Mouse (Mus musculus) neural tube, embryonic 13.5 days (tissue): ENCODE data around the gene Klrk1. TPM values are rescaled to one million over a fixed set of nuclear protein-coding genes. Genes with fewer than 3 reads are reported as not detected.
"Not testable (repeated sequence)": the region's sequence is repeated elsewhere in the genome, so short reads cannot be mapped to it uniquely, and the experiment has no call there.

ENCODE experiments used
- ATAC-seq: fragments of 200-750 bp; cut with Nextera tagmentation; 2 replicates; pipeline ENCODE4 v1.8.0; 2017; ENCODE audit warnings: low read depth, mild to moderate bottlenecking, moderate TSS enrichment, moderate library complexity
- H3K27ac ChIP-seq: fragments of 300-500 bp; sonication (generic); replicated peaks from 2 replicates; pipeline ENCODE4 v1.5.1; 2015; ENCODE audit warnings: moderate library complexity, mild to moderate bottlenecking, inconsistent platforms
- H3K27me3 ChIP-seq: fragments of 300-500 bp; sonication (generic); 2 replicates; pipeline ENCODE4 v1.6.1; 2015; ENCODE audit warnings: mild to moderate bottlenecking, inconsistent platforms
- H3K36me3 ChIP-seq: fragments of 300-500 bp; sonication (generic); 2 replicates; pipeline ENCODE4 v1.6.1; 2015; ENCODE audit warnings: mild to moderate bottlenecking, inconsistent platforms
- H3K4me1 ChIP-seq: fragments of 300-500 bp; sonication (generic); replicated peaks from 2 replicates; pipeline ENCODE4 v1.6.1; 2015; ENCODE audit warnings: inconsistent platforms
- H3K4me2 ChIP-seq: fragments of 300-500 bp; sonication (generic); 2 replicates; pipeline ENCODE4 v1.6.1; 2015; ENCODE audit warnings: inconsistent platforms, mild to moderate bottlenecking, moderate library complexity
- H3K4me3 ChIP-seq: fragments of 300-500 bp; sonication (generic); 2 replicates; pipeline ENCODE4 v1.5.1; 2015; ENCODE audit warnings: mild to moderate bottlenecking, inconsistent platforms
- H3K9ac ChIP-seq: fragments of 300-500 bp; sonication (generic); 2 replicates; pipeline ENCODE4 v1.6.1; 2015; ENCODE audit warnings: moderate library complexity, mild to moderate bottlenecking, inconsistent platforms
- H3K9me3 ChIP-seq: fragments of 300-500 bp; sonication (generic); 2 replicates; pipeline ENCODE4 v1.6.1; 2016; ENCODE audit warnings: inconsistent platforms
- WGBS: fragments of 180-500 bp; shearing (Covaris S2); methylation state at CpG from one replicate; pipeline ENCODE4 v1.1.7; 2015; 5-methylcytosine and 5-hydroxymethylcytosine counted together
- polyA plus RNA-seq: library from polyadenylated mRNA; unstranded; fragments of >200 nt; fragmentation: Nextera tagmentation; extraction: Ambion mirVana; gene quantifications from 2 replicates; pipeline ENCODE4 v1.2.1, GENCODE M21; 2015

Klrk1 gene
- polyA plus RNA-seq, result 0.18 and 0.25 TPM in 2 replicates

- Histone ChIP-seq H3K4me1 (no peaks in the 10 kb centered on the region), H3K9me3 (no peaks in the 10 kb centered on the region), H3K4me3 (no peak within 1 kb of the TSS), H3K27me3 (no peaks in the 10 kb centered on the region), H3K9ac (no peak within 1 kb of the TSS), H3K4me2 (no peak within 1 kb of the TSS), H3K27ac (no peak within 1 kb of the TSS), H3K36me3 (no peaks in the 10 kb centered on the region)
- no peak for ATAC-seq
- 88% methylated on average over 4 of the region's 4 CpGs for WGBS
Measured at GRCm38 (mm10) chr6:129623735-129624134, at the start of gene Klrk1. Klrk1 (minus strand) TSS chr6:129623864.

DNA sequence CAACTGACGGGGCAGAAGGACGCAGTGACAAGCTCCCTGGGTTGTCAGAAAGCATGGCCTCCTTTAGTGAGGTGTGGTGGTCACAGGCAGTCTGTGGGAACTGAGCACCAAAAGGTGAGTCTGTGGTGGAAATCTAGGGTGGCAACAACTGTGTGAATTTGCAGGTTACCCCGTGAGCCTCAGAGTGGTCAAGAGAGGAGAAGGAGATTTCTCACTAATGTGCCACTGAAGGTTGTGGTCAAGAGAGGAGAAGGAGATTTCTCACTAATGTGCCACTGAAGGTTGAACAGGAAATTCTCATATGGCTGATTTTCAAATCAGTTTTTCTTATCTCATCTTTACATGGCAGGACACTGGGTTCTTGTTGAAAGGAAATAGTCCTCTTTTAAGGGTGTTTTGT is 37.6 kb upstream of the Klrk1 start:
- not testable (repeated sequence) for H3K9ac ChIP-seq, H3K27ac ChIP-seq, H3K4me2 ChIP-seq, H3K27me3 ChIP-seq, H3K36me3 ChIP-seq, H3K9me3 ChIP-seq, H3K4me3 ChIP-seq, ATAC-seq, H3K4me1 ChIP-seq
- no CpG with 5 or more reads among the region's 3 CpGs for WGBS

- not testable (repeated sequence) for ATAC-seq, H3K9me3 ChIP-seq, H3K4me2 ChIP-seq, H3K27ac ChIP-seq, H3K36me3 ChIP-seq, H3K9ac ChIP-seq, H3K4me3 ChIP-seq, H3K27me3 ChIP-seq, H3K4me1 ChIP-seq
- 78% methylated on average over 4 of the region's 4 CpGs for WGBS
Measured at GRCm38 (mm10) chr6:129660589-129660988, 36.9 kb upstream of the Klrk1 start, which contains the start of gene Klrc2. Klrc2 (minus strand) TSS chr6:129660689.

GRCm38 (mm10) chr6:129644054-129644453 is 20.4 kb upstream of the Klrk1 start:
- not testable (repeated sequence) for H3K27ac ChIP-seq, H3K36me3 ChIP-seq, H3K27me3 ChIP-seq, ATAC-seq, H3K9me3 ChIP-seq, H3K9ac ChIP-seq, H3K4me3 ChIP-seq, H3K4me2 ChIP-seq, H3K4me1 ChIP-seq
- 100% methylated on average over 1 of the region's 3 CpGs for WGBS

GRCm38 (mm10) chr6:129643237-129643636 is 19.6 kb upstream of the Klrk1 start, which contains the start of gene Klrc3:
Klrc3 (minus strand) TSS chr6:129643337.
- not testable (repeated sequence) for H3K27me3 ChIP-seq, H3K4me2 ChIP-seq, H3K4me3 ChIP-seq, ATAC-seq, H3K4me1 ChIP-seq, H3K9me3 ChIP-seq, H3K36me3 ChIP-seq, H3K9ac ChIP-seq, H3K27ac ChIP-seq
- WGBS, result 84% methylated on average over 3 of the region's 3 CpGs

DNA sequence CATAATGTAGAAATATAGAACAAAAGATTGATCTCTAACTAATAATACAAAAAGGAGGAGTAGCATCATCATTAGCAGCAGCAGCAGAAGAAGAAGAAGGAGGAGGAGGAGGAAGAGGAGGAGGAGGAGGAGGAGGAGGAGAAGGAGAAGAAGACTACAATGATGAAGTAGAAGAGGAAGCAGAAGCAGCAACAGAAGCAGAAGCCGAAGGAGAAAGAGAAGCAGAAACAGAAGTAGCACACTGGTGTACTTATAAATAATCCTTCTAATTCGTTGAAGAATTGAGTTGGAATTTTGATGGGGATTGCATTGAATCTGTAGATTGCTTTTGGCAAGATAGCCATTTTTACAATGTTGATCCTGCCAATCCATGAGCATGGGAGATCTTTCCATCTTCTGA is 7.4 kb upstream of the Klrk1 start:
- not testable (repeated sequence) for H3K27me3 ChIP-seq, H3K4me3 ChIP-seq, ATAC-seq, H3K4me2 ChIP-seq, H3K4me1 ChIP-seq, H3K9me3 ChIP-seq, H3K9ac ChIP-seq, H3K27ac ChIP-seq, H3K36me3 ChIP-seq
- WGBS, result 80% methylated on average over 2 of the region's 2 CpGs

- ATAC-seq, result no peak
- Histone ChIP-seq H3K9ac (no peak overlapping the region), H3K4me2 (no peak overlapping the region), H3K27me3 (no peaks in the 10 kb centered on the region), H3K9me3 (no peaks in the 10 kb centered on the region), H3K4me3 (no peak overlapping the region), H3K4me1 (no peaks in the 10 kb centered on the region), H3K27ac (no peak overlapping the region), H3K36me3 (no peaks in the 10 kb centered on the region)
Measured at GRCm38 (mm10) chr6:129608372-129608771, 15.3 kb downstream of the Klrk1 start.

- no peak within 1 kb of the TSS for H3K27ac ChIP-seq
- ATAC-seq, result no peak
Measured at GRCm38 (mm10) chr6:129591508-129591907, 32.2 kb downstream of the Klrk1 start, which contains the start of gene Klrd1. Klrd1 (plus strand) TSS chr6:129591782.

GRCm38 (mm10) chr6:129583014-129583413 is 40.6 kb downstream of the Klrk1 start:
- no peaks in the 10 kb centered on the region for H3K36me3 ChIP-seq
- H3K4me2 ChIP-seq, result no peak overlapping the region
- no peak overlapping the region for H3K4me3 ChIP-seq
- no peak overlapping the region for H3K9ac ChIP-seq
- no peaks in the 10 kb centered on the region for H3K27me3 ChIP-seq
- no peak for ATAC-seq
- no peaks in the 10 kb centered on the region for H3K9me3 ChIP-seq
- H3K4me1 ChIP-seq, result no peaks in the 10 kb centered on the region
- 83% methylated on average over 3 of the region's 3 CpGs for WGBS
- no peak overlapping the region for H3K27ac ChIP-seq

More at GRCm38 (mm10) chr6:129591508-129591907, 32.2 kb downstream of the Klrk1 start, which contains the start of gene Klrd1:
- Histone ChIP-seq H3K36me3 (no peaks in the 10 kb centered on the region), H3K4me1 (no peaks in the 10 kb centered on the region), H3K4me2 (no peak within 1 kb of the TSS), H3K27me3 (no peaks in the 10 kb centered on the region), H3K4me3 (no peak within 1 kb of the TSS), H3K9ac (no peak within 1 kb of the TSS), H3K9me3 (no peaks in the 10 kb centered on the region)
- WGBS, result 85% methylated on average over 3 of the region's 3 CpGs

DNA sequence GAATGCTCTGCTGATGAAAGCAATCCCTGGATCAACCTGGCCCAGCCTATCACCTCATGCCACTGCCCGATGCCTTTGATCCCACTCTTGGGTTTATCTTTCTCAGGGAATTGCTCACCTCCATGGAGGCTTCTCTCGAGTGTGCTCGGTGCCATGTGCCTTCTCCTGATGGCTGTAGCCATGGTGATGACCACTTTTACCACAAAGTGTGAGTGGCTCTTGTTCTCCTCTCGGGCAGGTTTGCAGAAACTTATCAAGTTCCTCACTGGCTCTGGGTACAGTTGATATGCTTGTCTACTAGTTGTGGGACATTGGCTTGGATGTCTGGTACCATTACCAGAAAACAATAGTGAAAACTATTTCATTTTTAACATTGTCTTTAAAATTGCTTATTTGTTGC is 41.8 kb downstream of the Klrk1 start:
- no peaks in the 10 kb centered on the region for H3K4me1 ChIP-seq
- ATAC-seq, result no peak
- H3K4me3 ChIP-seq, result no peak overlapping the region
- no peak overlapping the region for H3K4me2 ChIP-seq
- H3K27me3 ChIP-seq, result no peaks in the 10 kb centered on the region
- no peak overlapping the region for H3K27ac ChIP-seq
- H3K9me3 ChIP-seq, result no peaks in the 10 kb centered on the region
- H3K36me3 ChIP-seq, result no peaks in the 10 kb centered on the region
- WGBS, result 84% methylated on average over 4 of the region's 4 CpGs
- no peak overlapping the region for H3K9ac ChIP-seq

GRCm38 (mm10) chr6:129581274-129581673 is 42.4 kb downstream of the Klrk1 start:
- no peak for ATAC-seq
- Histone ChIP-seq H3K27ac (no peak overlapping the region), H3K4me3 (no peak overlapping the region), H3K9me3 (no peaks in the 10 kb centered on the region), H3K27me3 (no peaks in the 10 kb centered on the region), H3K4me2 (no peak overlapping the region), H3K36me3 (no peaks in the 10 kb centered on the region), H3K9ac (no peak overlapping the region), H3K4me1 (no peaks in the 10 kb centered on the region)
- 73% methylated on average over 4 of the region's 4 CpGs for WGBS

GRCm38 (mm10) chr6:129577605-129578004 is 46.1 kb downstream of the Klrk1 start, which contains the start of gene Klre1:
Klre1 (plus strand) TSS chr6:129577905.
- H3K36me3 ChIP-seq, result no peaks in the 10 kb centered on the region
- WGBS, result 95% methylated on average over 8 of the region's 8 CpGs
- H3K4me1 ChIP-seq, result no peaks in the 10 kb centered on the region
- ATAC-seq, result no peak
- H3K4me3 ChIP-seq, result no peak within 1 kb of the TSS
- no peak within 1 kb of the TSS for H3K4me2 ChIP-seq
- no peak within 1 kb of the TSS for H3K9ac ChIP-seq
- no peak within 1 kb of the TSS for H3K27ac ChIP-seq
- no peaks in the 10 kb centered on the region for H3K9me3 ChIP-seq
- no peaks in the 10 kb centered on the region for H3K27me3 ChIP-seq

DNA sequence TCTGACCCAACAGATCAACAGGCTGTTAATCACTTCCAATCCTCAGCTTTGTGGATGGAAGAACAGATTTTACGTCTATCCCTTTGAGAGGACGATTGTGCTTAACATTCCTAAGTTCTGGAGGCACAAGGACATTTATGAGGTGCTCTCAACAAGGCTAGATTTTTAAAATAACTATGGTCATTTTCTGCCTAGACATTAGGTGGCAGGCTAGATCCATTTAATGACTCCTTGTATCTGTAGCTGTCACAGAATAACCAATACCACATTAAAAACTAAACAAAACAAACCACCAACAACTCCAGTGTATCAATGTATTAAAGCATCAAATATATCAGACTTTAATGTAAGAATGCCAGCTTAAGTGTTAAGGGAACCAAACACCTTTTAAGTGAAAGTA is 48.3 kb downstream of the Klrk1 start:
- Histone ChIP-seq H3K4me3 (no peak overlapping the region), H3K4me1 (no peaks in the 10 kb centered on the region), H3K27me3 (no peaks in the 10 kb centered on the region), H3K4me2 (no peak overlapping the region), H3K36me3 (no peaks in the 10 kb centered on the region), H3K27ac (no peak overlapping the region), H3K9me3 (no peaks in the 10 kb centered on the region), H3K9ac (no peak overlapping the region)
- ATAC-seq, result no peak
- WGBS, result 40% methylated on average over 2 of the region's 2 CpGs
